Mouse (Mus musculus): Measurements from ENCODE around the gene Atxn7l2. TPM values are rescaled to one million over a fixed set of nuclear protein-coding genes. Genes with fewer than 3 reads are reported as not detected.

Gene Atxn7l2
- total RNA-seq, 2 experiments from 2014 or later: 22.2 to 24.8 TPM

Other genes with a start within 250 kb of the Atxn7l2 start
- gene Gstm3, start 241.7 kb downstream of the Atxn7l2 start, total RNA-seq (2021): not detected
- gene Gstm2, start 224.5 kb downstream of the Atxn7l2 start, total RNA-seq (2021): 1 to 10 TPM; 2.5 to 3.7 TPM
- 10 to 100 TPM; 54.5 to 67.8 TPM for gene Gstm1, start 193.0 kb downstream of the Atxn7l2 start, total RNA-seq (2021)
- 10 to 100 TPM; 13.2 to 13.5 TPM for gene Gstm4, start 166.0 kb downstream of the Atxn7l2 start, total RNA-seq (2021)
- 10 to 100 TPM; 51.8 to 53.7 TPM for gene Ampd2, start 124.3 kb downstream of the Atxn7l2 start, total RNA-seq (2021)
- not detected for gene Gnat2, start 118.1 kb downstream of the Atxn7l2 start, total RNA-seq (2021)
- 10 to 100 TPM; 46.6 to 50.9 TPM for gene Gnai3, start 64.8 kb downstream of the Atxn7l2 start, total RNA-seq (2021)
- gene Gpr61, start 56.1 kb downstream of the Atxn7l2 start, total RNA-seq (2021): 10 to 100 TPM; 20.4 to 21.3 TPM
- 10 to 100 TPM; 36.4 to 38.5 TPM for gene Amigo1, start 24.6 kb downstream of the Atxn7l2 start, total RNA-seq (2021)
- 10 to 100 TPM; 11.0 to 12.7 TPM for gene Cyb561d1, start 9.7 kb downstream of the Atxn7l2 start, total RNA-seq (2021)
- gene Sypl2, start 15.7 kb upstream of the Atxn7l2 start, total RNA-seq (2021): 1 to 10 TPM; 1.1 to 1.3 TPM
- 10 to 100 TPM; 91.4 to 92.5 TPM for gene Psma5, start 46.0 kb upstream of the Atxn7l2 start, total RNA-seq (2021)
- 100 to 1,000 TPM; 176 to 177 TPM for gene Sort1, start 73.1 kb upstream of the Atxn7l2 start, total RNA-seq (2021)
- gene Mybphl, start 154.0 kb upstream of the Atxn7l2 start, total RNA-seq (2021): not detected
- gene Psrc1, start 172.9 kb upstream of the Atxn7l2 start, total RNA-seq (2021): 1 to 10 TPM; 6.9 to 10.0 TPM
- gene Celsr2, start 204.6 kb upstream of the Atxn7l2 start, total RNA-seq (2021): 100 to 1,000 TPM; 168 to 169 TPM
- gene Sars, start 234.3 kb upstream of the Atxn7l2 start, total RNA-seq (2021): 100 to 1,000 TPM; 212 to 216 TPM